Mouse (Mus musculus): Measurements from ENCODE around the gene Lnp1.

DNA sequence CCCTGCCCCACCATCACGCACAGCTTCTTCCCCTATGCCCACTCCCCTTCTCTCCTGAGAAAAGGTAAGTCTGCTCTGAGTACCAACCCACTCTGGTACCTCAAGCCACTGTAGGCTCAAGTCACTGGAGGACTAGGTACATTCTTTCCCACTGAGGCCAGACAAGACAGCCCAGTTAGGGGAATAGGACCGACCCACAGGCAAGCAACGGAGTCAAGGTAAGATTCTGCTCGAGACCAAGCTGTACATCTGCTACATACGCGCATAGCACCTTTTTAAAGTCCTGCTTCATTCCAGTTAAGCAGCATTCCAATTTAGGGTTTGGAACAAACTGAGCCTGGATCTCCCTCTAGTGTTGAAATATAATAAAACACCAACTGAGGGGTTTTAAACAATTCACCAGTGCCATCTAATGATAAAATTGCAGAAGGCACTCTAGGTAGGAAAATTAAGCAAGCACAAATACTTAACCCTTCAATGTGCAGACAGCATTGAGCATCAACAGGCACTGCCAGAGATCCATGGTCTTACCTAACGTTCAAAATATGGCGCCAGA, 7.7 kb downstream of the Lnp1 start:
- TF ChIP-seq POLR2A (IDR thresholded peaks at IDR 0.05; ENCODE audit: control insufficient read depth, low read depth, low read length) (no peak), CTCF (IDR thresholded peaks at IDR 0.05; ENCODE audit: control insufficient read depth, insufficient read depth, insufficient replicate concordance, low read depth, low read length) (no peak)

All from testis, adult 2 months (tissue).